Mouse (Mus musculus): Measurements from ENCODE around the gene Cyp4f16.
"Not testable (repeated sequence)": the region's sequence is repeated elsewhere in the genome, so short reads cannot be mapped to it uniquely, and the experiment has no call there.

The Cyp4f16 gene

DNA sequence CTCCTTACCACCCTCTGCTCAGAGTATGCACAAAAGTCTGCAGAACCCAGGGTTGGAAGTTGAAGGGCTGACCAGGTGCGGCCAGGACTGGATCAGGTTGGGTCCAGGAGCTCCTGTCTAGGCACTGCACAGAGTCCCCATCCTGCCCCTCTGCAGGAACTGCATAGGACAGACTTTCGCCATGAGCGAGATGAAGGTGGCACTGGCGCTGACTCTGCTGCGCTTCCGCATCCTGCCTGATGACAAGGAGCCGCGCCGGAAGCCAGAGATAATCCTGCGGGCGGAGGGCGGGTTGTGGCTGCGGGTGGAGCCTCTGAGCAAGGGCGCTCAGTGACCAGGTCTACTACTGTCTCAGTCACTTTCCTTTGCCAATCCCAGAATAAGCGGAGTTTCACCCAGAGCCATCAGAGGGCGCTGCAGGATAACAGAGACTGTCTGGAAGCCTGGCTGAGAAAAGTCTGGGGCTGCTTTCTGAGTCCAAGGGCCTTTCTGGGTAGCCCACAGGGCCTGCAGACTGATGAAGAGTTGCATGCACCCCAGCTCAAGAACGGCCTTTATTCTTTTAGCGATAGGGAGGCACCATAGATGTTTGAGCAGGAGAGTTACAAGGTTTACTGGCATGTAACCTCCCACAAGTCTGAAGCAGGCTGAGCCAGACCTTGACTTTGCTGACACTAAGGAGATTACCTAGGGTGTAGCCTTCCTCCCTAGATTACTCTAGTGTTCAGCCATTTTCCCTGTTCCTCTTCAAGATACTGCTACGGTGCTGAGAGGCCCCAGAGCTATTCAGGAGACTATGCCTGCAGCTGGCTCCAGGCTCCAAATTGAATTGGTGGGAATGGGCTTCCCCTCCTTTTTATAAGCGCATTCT is 14.8 kb downstream of the Cyp4f16 start:
- CTCF ChIA-PET, result interaction anchor here (1.1 kb wide), 1 partner anchor 22 kb away, joined by 9 read pairs; no protein-coding TSS in a partner anchor

DNA sequence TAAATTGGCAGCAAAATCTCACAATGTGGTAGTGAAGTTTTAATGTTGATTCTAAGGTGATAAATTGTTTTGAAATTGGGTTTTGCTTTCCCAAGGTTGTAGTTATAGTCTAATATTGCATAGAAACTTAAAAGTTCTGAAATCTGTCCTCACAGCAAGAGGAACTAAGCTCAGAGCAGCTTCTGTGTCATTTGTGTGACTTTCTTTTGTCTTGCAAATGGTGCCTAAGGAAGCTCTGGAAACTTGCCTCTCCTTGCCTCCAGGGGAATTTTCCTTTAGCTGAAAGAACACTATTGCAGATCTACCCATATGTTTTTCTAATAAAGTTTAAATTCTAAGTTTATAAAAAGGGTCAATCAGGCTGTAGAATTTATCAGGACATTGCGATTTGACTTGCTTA is 16.7 kb downstream of the Cyp4f16 start:
- CTCF ChIA-PET, result not testable (repeated sequence)

DNA sequence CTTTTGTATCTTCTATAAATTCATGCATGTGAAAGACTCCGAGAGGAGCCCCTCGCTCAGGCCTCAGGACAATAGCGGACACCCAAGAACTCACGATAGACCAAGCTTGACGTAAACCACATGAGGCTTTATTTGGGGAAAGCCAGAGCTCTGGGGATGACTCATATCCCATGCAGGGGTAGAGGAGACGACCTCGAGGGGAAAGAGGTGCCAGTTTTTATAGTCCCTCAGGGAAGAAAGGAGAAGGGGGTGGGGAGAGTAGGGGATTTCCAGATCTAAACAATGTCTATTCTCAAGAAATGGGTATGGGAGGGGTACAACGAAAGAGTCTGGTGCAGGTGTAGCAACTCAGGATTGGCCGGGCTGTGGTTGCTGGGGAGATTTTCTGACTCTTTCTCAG is 18.0 kb downstream of the Cyp4f16 start:
- CTCF ChIA-PET, result not testable (repeated sequence)

DNA sequence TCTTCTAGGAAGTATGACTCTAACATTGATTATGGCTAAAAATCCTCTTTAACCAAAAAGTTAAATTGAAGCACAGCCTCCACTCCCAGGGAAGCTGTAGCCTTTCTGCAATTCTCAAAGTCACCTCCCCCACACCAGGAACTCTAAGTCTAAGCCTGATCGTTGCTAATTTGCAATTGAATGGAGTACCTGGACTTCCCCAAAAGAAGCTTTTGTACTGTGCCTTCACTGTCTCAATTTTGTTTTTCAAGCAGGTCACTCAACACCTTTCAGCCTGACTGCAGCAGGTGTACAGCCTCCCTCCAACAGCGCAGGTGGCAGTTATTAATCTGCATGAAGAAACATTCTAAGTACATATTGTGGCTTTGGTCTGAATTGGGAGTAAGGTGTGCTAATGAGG is 26.9 kb downstream of the Cyp4f16 start:
- CTCF ChIA-PET, result not testable (repeated sequence)

DNA sequence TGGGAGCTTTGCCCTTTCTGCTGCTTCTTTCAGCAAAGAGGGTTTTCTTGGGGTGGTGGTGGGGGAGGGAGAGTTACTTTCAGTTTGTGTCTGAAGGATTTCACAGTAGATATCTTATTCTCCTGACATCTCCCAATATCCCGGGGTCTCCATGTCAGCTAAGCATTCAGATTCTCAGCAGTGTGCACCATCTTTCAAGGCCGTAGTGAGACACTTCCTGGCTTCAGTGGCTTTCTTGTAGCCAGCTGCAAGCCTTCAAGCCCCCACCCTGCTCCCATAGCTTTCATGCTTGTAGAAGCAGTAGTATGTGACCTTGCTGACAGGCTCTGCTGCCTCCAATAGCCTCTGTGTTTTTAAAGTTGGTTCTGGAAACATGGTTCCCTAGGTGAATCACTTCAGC is 36.9 kb downstream of the Cyp4f16 start:
- CTCF ChIA-PET, result not testable (repeated sequence)

DNA sequence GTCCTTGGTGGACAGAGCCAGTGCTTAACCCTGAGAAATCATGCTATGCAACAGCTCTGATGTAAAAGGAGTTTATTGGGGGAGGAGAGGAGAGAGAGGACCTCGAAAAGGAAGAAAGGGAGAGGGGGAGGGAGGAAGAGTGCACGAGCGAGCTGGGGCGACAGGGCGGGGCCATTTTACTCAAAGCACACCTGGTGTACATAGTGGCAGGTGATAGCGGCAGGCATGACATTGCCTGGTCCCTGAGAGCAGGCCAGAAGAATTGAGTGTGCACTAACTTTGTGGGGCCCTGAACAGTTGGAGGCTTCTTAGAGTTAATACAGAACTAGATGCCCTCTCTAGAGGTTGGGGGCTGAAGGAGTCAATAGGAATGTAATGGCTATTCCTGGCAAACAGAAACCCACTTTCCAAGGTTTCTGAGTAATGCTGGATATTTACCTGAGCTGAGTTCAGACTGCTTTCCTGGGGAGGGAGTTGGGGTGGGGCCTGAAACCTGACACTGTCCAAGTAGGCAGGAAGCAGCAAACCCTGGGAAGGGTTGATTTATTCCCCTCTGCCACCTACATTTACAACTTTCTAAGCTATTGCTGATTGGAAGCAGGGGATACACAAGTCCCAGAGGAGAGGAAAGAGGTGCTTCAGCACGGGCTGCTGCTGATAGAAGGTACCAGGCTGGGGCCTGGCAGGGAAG is 41.3 kb downstream of the Cyp4f16 start:
- CTCF ChIA-PET, result no interaction called here

DNA sequence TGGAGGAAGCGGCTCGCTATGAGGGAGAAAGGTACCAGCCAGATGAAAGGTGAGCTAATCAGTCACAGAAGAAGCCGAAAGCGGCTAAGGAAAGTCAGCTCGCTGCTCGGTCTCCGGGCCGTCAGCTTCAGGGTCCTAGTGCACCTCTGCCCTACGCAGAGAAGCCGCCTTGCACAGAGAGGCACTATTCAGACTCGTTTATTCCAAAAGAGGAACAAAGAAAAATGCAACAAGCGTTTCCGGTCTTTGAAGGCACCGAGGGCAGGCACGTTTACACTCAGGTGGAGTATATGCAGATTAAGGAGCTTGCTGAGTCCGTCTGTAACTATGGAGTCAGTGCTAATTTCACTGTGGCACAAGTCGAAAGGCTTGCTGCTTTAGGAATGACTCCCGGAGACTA is 60.1 kb downstream of the Cyp4f16 start:
- CTCF ChIA-PET, result no interaction called here

Measured in spleen, embryonic (tissue).